Mouse (Mus musculus) midbrain, embryonic 12.5 days (tissue): Measurements from ENCODE around the gene Zfp598. TPM values are rescaled to one million over a fixed set of nuclear protein-coding genes. Genes with fewer than 3 reads are reported as not detected.

Experiments used
- ATAC-seq: fragments of 200-750 bp; cut with Nextera tagmentation; 2 replicates; pipeline ENCODE4 v1.8.0; 2017; ENCODE audit warnings: low read depth, moderate TSS enrichment, moderate library complexity; ENCODE audit not compliant: low FRiP score
- H3K27ac ChIP-seq: fragments of 300-500 bp; sonication (generic); replicated peaks from 2 replicates; pipeline ENCODE4 v1.5.1; 2016; ENCODE audit warnings: mild to moderate bottlenecking
- H3K27me3 ChIP-seq: fragments of 300-500 bp; sonication (generic); 2 replicates; pipeline ENCODE4 v1.6.1; 2016; ENCODE audit warnings: mild to moderate bottlenecking
- H3K36me3 ChIP-seq: fragments of 300-500 bp; sonication (generic); 2 replicates; pipeline ENCODE4 v1.6.1; 2016
- H3K4me1 ChIP-seq: fragments of 300-500 bp; sonication (generic); 2 replicates; pipeline ENCODE4 v1.6.1; 2016
- H3K4me2 ChIP-seq: fragments of 300-500 bp; sonication (generic); replicated peaks from 2 replicates; pipeline ENCODE4 v1.6.1; 2016; ENCODE audit warnings: mild to moderate bottlenecking, moderate library complexity
- H3K4me3 ChIP-seq: fragments of 300-500 bp; sonication (generic); 2 replicates; pipeline ENCODE4 v1.5.1; 2016; ENCODE audit warnings: mild to moderate bottlenecking
- H3K9ac ChIP-seq: fragments of 300-500 bp; sonication (generic); replicated peaks from 2 replicates; pipeline ENCODE4 v1.6.1; 2016; ENCODE audit warnings: mild to moderate bottlenecking, moderate library complexity
- H3K9me3 ChIP-seq: fragments of 300-500 bp; sonication (generic); 2 replicates; pipeline ENCODE4 v1.6.1; 2016; ENCODE audit warnings: mild to moderate bottlenecking
- WGBS: fragments of 180-500 bp; shearing (Covaris S2); methylation state at CpG from one replicate; pipeline ENCODE4 v1.1.7; 2016; 5-methylcytosine and 5-hydroxymethylcytosine counted together
- polyA plus RNA-seq: library from polyadenylated mRNA; unstranded; fragments of >200 nt; fragmentation: Nextera tagmentation; extraction: Ambion mirVana; gene quantifications from 2 replicates; pipeline ENCODE4 v1.2.1, GENCODE M21; 2016

Zfp598 gene
- polyA plus RNA-seq, 1 experiment from 2014 or later, result 23.5 TPM

DNA sequence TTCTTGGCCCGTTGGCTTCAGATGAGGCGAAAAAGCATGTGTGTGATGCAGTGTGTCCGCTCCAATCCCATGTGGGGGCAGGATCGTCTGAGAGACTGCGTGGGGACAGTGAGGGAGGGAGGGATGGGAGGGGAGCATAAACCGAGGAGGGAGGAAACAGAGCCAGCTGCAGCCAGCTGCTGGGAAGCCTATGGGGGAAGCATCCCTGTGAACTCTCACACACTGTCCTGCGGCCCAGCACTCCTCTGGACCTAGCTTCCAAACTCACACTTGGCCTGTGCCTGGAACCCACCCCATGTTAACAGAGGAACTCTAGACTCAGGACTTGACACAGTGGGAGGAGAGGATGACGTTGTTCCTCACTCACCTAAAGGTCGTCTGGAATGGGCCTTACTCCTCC lies 30.6 kb upstream of the Zfp598 start:
- WGBS, result 77% methylated on average over 9 of the region's 9 CpGs
- no peak overlapping the region for H3K4me3 ChIP-seq
- no peaks in the 10 kb centered on the region for H3K27me3 ChIP-seq
- H3K36me3 ChIP-seq, result no peaks in the 10 kb centered on the region
- H3K9ac ChIP-seq, result no peak overlapping the region
- H3K4me1 ChIP-seq, result no peaks in the 10 kb centered on the region
- ATAC-seq, result no peak
- no peak overlapping the region for H3K4me2 ChIP-seq
- no peaks in the 10 kb centered on the region for H3K9me3 ChIP-seq
- H3K27ac ChIP-seq, result no peak overlapping the region

DNA sequence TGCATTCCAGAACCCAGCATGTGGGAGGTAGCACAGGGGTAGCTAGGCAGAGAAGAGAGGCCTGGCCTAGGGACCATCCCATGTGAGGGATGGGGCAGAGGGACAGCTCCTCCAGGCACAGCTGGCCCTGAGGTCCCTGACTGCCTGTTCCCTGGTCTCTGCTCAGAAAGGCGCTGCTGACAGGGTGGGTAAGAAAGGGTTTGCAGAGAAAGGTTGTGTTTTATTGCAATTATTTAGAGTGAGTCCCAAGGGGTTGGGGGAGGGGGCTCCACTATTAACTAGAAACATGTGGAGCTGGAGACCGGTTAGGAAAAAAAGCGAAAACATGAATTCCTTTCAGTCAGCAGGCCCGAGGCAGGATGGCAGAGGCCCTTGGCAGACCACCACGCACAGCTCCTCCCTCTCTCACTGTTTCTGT lies 29.9 kb upstream of the Zfp598 start:
- no peak overlapping the region; the same call in 1 of the 2 replicates for H3K27ac ChIP-seq
- no peaks in the 10 kb centered on the region for H3K9me3 ChIP-seq
- ATAC-seq, result no peak
- H3K9ac ChIP-seq, result 0 out of 2 replicates have a peak overlapping the region, but pooled peaks have one; percentile 20
- no peaks in the 10 kb centered on the region for H3K4me1 ChIP-seq
- no peaks in the 10 kb centered on the region for H3K36me3 ChIP-seq
- H3K27me3 ChIP-seq, result no peaks in the 10 kb centered on the region
- WGBS, result 89% methylated on average over 5 of the region's 5 CpGs
- H3K4me2 ChIP-seq, result no peak overlapping the region
- no peak overlapping the region for H3K4me3 ChIP-seq

DNA sequence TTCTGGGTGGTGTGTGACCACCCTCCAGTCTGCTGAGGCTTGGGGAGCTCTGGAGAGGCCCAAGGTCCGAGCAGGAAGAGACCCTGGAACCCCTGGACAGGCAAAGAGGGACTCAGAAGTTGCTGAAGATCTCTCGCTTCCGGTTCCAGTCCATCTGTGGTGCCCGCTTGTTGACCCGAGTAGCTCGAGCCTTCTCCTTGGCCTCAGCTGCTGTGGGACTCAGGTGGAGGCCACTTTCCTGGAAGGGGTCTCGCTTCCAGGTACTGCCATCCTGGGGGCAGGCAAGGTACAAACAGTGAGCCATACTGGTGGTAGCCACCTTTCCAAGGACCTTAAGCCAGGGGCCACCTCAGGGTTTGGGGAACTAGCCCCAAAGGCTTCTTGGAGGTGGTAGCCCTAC lies 29.4 kb upstream of the Zfp598 start:
- no peaks in the 10 kb centered on the region for H3K4me1 ChIP-seq
- no peak for ATAC-seq
- no peaks in the 10 kb centered on the region for H3K9me3 ChIP-seq
- H3K36me3 ChIP-seq, result no peaks in the 10 kb centered on the region
- H3K4me3 ChIP-seq, result no peak overlapping the region
- H3K27me3 ChIP-seq, result no peaks in the 10 kb centered on the region
- H3K27ac ChIP-seq, result no peak overlapping the region
- no peak overlapping the region for H3K9ac ChIP-seq
- 85% methylated on average over 7 of the region's 7 CpGs for WGBS
- no peak overlapping the region for H3K4me2 ChIP-seq

DNA sequence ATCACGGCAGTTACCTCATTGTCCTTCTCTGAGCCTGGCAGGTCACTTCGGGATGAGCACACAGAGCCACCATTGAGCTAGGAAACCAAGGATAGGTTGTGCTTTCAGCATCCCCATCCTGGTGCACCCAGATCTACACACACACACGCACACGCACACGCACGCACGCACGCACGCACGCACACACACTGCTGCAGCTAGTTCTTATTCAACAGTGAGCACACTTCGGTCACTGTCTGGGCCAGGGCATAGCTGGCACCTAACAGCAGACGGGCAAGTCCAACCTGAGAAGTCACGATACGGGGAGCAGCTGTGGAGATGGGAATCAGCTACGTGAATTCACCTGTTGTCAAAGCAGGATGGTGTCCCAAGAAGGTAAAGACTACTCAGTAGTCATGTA lies 28.9 kb upstream of the Zfp598 start:
- Histone ChIP-seq H3K9me3 (no peaks in the 10 kb centered on the region), H3K36me3 (no peaks in the 10 kb centered on the region), H3K4me3 (no peak overlapping the region), H3K4me1 (no peaks in the 10 kb centered on the region), H3K4me2 (no peak overlapping the region), H3K27ac (no peak overlapping the region), H3K9ac (no peak overlapping the region), H3K27me3 (no peaks in the 10 kb centered on the region)
- no peak for ATAC-seq
- 94% methylated on average over 15 of the region's 15 CpGs for WGBS

DNA sequence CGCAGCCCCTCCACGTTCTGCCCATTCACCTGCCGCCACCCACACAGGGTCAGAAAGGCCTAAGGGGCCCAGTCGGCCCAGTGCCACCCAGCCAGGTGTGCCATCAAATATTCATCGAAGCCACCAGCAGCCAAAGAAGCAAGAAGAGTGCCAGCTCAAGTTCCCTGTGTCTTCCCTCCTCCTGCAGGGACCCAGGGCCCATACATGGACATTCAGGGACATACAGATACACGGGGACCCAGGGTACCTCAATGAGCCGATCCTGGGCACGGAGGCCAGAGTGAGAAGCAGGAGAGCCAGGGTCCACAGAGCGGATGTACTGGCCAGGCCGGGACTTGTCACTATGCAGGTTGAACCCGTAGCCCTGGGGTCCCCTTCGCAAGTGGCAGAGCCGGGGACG lies 27.5 kb upstream of the Zfp598 start:
- ATAC-seq, result no peak
- Histone ChIP-seq H3K9ac (no peak overlapping the region), H3K4me1 (no peaks in the 10 kb centered on the region)

DNA sequence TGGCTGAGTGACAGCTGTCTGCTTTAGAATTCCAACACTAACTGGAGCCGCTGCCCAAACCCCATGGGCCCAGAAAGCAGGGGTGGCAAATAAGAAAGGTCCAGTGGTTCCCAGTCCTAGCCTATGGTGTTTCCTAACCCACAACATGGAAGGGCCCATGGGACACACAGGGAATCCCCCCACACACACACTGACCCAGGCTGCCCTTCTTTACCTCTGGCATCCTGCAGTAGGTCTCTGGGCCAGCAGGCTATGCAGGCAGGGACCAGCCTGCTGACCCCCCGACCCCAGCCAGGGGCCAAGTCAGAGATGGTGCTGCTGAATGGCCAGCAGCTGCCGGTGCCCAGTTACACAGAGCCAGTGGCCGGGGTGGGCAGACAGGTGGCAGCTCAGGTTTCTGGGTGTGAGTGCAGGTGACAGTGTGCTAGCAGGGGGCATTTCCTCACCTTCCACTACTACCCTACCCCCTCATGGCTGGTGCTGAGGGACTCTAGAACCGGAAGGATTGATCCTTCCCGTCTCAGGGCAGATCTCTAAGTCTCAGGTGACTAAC lies 26.6 kb upstream of the Zfp598 start:
- no peak overlapping the region for H3K9ac ChIP-seq
- H3K27ac ChIP-seq, result no peak overlapping the region
- no peaks in the 10 kb centered on the region for H3K4me1 ChIP-seq
- no peak for ATAC-seq
- H3K4me2 ChIP-seq, result no peak overlapping the region
- H3K27me3 ChIP-seq, result peaks cover 9% of the 10 kb centered on the region
- H3K36me3 ChIP-seq, result no peaks in the 10 kb centered on the region
- H3K9me3 ChIP-seq, result no peaks in the 10 kb centered on the region
- H3K4me3 ChIP-seq, result no peak overlapping the region
- 73% methylated on average over 6 of the region's 6 CpGs for WGBS

More for the DNA sequence above, 27.5 kb upstream of the Zfp598 start:
- no peak overlapping the region for H3K27ac ChIP-seq
- no peaks in the 10 kb centered on the region for H3K9me3 ChIP-seq
- no peaks in the 10 kb centered on the region for H3K36me3 ChIP-seq
- no peaks in the 10 kb centered on the region for H3K27me3 ChIP-seq
- WGBS, result 92% methylated on average over 14 of the region's 14 CpGs
- H3K4me2 ChIP-seq, result no peak overlapping the region
- H3K4me3 ChIP-seq, result no peak overlapping the region

DNA sequence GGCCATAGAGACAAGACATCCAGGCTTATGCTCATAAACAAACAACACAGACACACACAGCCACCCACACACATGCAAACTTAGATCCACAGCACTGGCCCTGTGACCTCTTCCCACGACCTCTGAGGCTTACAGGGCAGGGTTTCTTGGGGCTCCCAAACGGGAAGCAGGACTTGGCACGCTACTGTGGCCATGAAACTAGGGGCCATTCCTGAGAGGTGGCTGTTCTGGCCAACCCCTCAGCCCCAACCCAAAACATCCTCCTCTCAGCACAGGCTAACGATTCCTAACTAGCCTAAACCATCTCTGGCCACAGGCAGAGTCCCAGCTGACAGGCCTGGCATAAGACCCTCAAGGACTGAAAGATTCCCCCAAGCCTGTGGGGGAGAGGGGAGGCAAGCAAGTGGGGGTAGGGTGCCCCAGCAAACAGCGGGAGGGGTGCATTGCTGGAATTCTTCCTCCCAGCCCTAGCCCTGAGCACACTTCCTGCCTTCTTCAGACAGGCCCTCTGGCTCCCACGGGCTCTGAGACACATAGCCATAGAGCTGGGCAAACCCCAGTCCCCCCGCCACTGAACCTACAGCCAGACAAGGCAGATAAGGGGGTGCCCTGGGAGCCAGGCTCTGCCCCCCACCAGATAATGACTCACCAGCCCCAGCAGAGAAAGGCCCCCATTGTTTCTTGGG lies 25.3 kb upstream of the Zfp598 start:
- Histone ChIP-seq H3K36me3 (no peaks in the 10 kb centered on the region), H3K27ac (no peak overlapping the region; the same call in 1 of the 2 replicates), H3K9ac (no peak overlapping the region), H3K27me3 (peaks cover 22% of the 10 kb centered on the region), H3K4me2 (no peak overlapping the region), H3K9me3 (no peaks in the 10 kb centered on the region), H3K4me1 (no peaks in the 10 kb centered on the region), H3K4me3 (no peak overlapping the region)
- no peak for ATAC-seq
- WGBS, result 54% methylated on average over 7 of the region's 7 CpGs

DNA sequence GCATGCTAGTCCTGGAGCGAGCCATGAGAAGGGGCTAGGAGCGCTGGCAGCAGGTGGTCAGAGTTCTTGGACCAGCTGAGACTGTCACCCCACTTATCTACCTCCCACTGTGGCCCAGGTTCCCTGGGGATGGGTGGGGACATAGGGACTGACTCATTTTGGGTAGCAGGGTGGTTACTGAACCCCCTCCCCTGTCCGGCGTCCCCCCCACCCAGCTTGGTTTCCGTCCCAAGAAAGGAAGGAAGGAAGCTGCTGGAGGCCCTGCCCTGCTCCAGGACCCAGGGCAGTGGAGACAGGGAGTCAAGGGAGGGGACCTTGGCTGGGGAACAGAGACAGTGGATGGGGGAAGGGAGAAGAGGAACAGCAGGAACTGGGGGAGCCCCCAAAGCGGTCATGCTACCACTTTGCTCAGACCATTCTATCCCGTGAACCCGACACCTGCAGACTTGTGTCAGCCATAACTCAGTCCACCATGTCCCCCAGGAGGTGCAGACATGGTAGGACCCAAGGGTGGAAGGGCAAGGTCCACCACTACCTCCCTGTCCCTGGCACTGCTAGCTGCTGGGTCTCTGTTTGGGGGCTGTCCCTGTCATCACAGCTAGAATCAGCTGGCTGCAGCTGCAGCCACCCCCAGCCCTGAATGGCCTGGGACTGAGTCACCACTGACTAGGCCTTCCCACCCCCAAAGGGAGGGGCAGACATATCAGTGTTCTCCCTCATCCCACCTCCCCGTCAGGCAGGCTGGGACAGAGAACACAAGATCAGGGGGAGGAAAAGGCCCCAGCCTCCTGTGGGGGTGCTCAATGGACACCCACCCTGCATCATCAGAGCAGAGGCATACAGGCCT lies 24.4 kb upstream of the Zfp598 start:
- Histone ChIP-seq H3K27me3 (peaks cover 31% of the 10 kb centered on the region), H3K4me2 (no peak overlapping the region), H3K4me1 (peaks cover 9% of the 10 kb centered on the region), H3K9me3 (no peaks in the 10 kb centered on the region), H3K4me3 (no peak overlapping the region), H3K36me3 (no peaks in the 10 kb centered on the region), H3K9ac (0 out of 2 replicates have a peak overlapping the region, but pooled peaks have one; percentile 0), H3K27ac (no peak overlapping the region; the same call in 1 of the 2 replicates)
- 82% methylated on average over 9 of the region's 9 CpGs for WGBS
- no peak for ATAC-seq

DNA sequence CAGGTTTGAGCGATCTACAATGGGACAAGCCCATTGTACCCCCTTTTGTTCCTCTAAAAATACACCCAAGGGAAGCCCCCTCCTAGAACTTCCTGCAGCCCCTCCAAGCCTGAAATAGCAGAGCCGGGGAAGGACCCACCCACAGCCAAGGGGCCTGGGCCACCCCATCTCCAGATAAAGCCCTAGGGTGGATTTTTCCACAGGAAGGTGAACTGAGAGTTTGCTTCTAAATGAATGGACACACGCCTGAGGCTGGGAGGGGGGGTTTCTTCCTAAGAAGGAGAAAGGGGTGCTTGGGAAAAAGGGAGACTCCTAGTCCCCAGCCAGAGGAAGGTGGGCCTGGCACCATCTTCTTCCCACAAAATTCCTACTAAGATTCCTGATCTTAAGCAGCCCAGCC lies 23.6 kb upstream of the Zfp598 start:
- no peaks in the 10 kb centered on the region for H3K36me3 ChIP-seq
- H3K4me3 ChIP-seq, result no peak overlapping the region
- WGBS, result 91% methylated on average over 3 of the region's 3 CpGs
- H3K9ac ChIP-seq, result no peak overlapping the region
- no peak overlapping the region for H3K4me2 ChIP-seq
- H3K9me3 ChIP-seq, result no peaks in the 10 kb centered on the region
- H3K27me3 ChIP-seq, result peaks cover 39% of the 10 kb centered on the region
- H3K4me1 ChIP-seq, result peaks cover 15% of the 10 kb centered on the region
- H3K27ac ChIP-seq, result no peak overlapping the region
- ATAC-seq, result no peak

DNA sequence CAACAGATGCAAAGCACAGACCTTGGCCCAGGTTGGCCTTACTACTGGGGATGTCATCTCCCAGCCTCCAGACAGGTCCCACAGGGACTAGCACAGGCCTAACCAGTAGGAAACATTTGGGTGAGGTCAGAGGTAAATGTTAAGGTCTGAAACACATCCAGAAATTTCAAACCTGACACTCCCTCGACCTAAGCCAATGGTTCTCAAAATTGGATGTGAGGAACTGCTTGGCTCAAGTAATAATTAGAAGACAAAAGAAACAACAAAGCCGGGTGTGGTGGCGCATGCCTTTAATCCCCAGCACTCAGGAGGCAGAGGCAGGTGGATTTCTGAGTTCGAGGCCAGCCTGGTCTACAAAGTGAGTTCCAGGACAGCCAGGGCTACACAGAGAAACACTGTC lies 23.1 kb upstream of the Zfp598 start:
- H3K4me1 ChIP-seq, result peaks cover 15% of the 10 kb centered on the region
- no peak for ATAC-seq
- WGBS, result 84% methylated on average over 4 of the region's 4 CpGs

DNA sequence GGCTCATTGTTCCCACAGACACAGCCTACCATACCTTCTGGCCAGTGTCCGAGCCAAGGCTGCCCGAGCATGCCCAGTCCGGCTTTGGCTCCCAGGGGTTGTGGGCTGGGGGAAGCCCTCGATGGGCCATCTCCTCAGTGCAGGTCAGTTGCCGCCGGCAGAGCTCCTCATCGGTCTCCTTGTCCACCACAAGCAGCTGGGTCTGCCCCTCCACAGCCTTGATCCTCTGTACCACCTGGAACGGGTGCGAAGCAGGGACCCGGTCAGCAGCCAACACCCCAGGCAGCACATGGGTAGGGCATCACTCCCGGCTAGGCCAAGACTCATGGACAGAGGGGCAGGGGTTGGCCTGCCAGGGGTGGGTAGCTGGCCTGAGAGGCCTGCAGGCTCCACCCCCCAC lies 22.0 kb upstream of the Zfp598 start:
- Histone ChIP-seq H3K9me3 (no peaks in the 10 kb centered on the region), H3K4me1 (peaks cover 15% of the 10 kb centered on the region), H3K4me3 (no peak overlapping the region), H3K27ac (no peak overlapping the region), H3K9ac (no peak overlapping the region), H3K36me3 (no peaks in the 10 kb centered on the region), H3K27me3 (peaks cover 55% of the 10 kb centered on the region), H3K4me2 (no peak overlapping the region)
- ATAC-seq, result no peak
- WGBS, result 81% methylated on average over 11 of the region's 11 CpGs

More for the DNA sequence above, 23.1 kb upstream of the Zfp598 start:
- H3K27me3 ChIP-seq, result peaks cover 44% of the 10 kb centered on the region
- H3K4me3 ChIP-seq, result no peak overlapping the region
- H3K9me3 ChIP-seq, result no peaks in the 10 kb centered on the region
- no peak overlapping the region for H3K9ac ChIP-seq
- H3K4me2 ChIP-seq, result no peak overlapping the region
- H3K27ac ChIP-seq, result no peak overlapping the region
- H3K36me3 ChIP-seq, result no peaks in the 10 kb centered on the region

DNA sequence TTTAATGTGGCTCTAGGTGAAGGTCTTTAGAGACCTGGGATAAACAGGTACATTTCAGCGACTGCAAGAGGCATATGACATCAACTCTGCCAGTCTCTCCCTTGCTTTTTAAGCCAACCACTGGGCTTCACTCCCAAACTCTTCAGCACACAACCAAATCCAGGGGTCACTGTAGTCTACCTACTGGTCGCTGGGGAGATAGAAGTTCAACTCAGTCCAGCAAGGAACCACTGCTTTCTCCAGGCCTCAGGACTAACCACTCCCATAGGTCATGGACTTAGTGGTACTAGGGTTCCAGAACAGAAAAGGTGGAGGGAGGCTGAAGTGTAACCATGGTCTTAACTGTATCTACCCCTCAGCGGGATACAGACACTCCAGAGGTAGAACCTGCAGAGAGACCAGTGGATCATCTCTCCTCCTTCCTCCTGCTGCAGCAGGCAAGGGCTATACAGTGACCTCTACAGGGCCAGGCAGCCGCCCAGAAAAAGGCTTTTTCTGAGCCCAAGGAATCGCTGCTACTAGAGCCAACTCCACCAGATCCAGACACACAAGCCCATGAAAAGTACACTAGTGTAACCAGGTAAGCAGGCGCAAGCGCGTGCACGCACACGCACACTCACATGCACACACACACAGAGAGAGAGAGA lies 20.6 kb upstream of the Zfp598 start:
- peaks cover 17% of the 10 kb centered on the region for H3K4me1 ChIP-seq
- peak overlapping the region; percentile 62; the same call in 1 of the 2 replicates for H3K4me3 ChIP-seq
- no peak overlapping the region for H3K9ac ChIP-seq
- WGBS, result 71% methylated on average over 10 of the region's 10 CpGs
- H3K36me3 ChIP-seq, result no peaks in the 10 kb centered on the region
- peak overlapping the region; percentile 97 for H3K4me2 ChIP-seq
- H3K27ac ChIP-seq, result no peak overlapping the region
- peaks cover 59% of the 10 kb centered on the region for H3K27me3 ChIP-seq
- ATAC-seq, result no peak
- no peaks in the 10 kb centered on the region for H3K9me3 ChIP-seq
